Mouse (Mus musculus) embryonic fibroblast, embryonic 13.5 days (primary cell): Measurements from ENCODE around the gene Rpn1.

Experiments used
- CTCF ChIP-seq: IDR thresholded peaks from 2 replicates; pipeline ENCODE4 v1.5.1; 2011; ENCODE audit warnings: mild to moderate bottlenecking, control low read depth, low read length, moderate library complexity, borderline replicate concordance; ENCODE audit not compliant: insufficient read depth
- POLR2A ChIP-seq: IDR thresholded peaks from 2 replicates; pipeline ENCODE4 v1.6.1; 2011; ENCODE audit warnings: low read depth, mild to moderate bottlenecking, control low read depth, low read length, moderate library complexity

GRCm38 (mm10) chr6:88047853-88048252, 36.4 kb upstream of the Rpn1 start:
- no peak for TF ChIP-seq CTCF
- no peak for TF ChIP-seq POLR2A
